Mouse (Mus musculus) forelimb bud, embryonic 11.5 days (tissue): Measurements from ENCODE around the gene Wnt5a.

Source experiments
- DNase-seq: peaks from one replicate; pipeline ENCODE4 v3.0.0-alpha.2; 2012; ENCODE audit warnings: low read depth, low spot score

The Wnt5a gene

GRCm38 (mm10) chr14:28509441-28510340 is 5.1 kb downstream of the Wnt5a start:
- DNase-seq = peak; percentile 79

GRCm38 (mm10) chr14:28510341-28511028 is 5.9 kb downstream of the Wnt5a start:
- DNase-seq = peak; percentile 56

- DNase-seq = peak; percentile 61
These were observed 6.6 kb downstream of the Wnt5a start for GRCm38 (mm10) chr14:28511029-28511651.

GRCm38 (mm10) chr14:28512805-28513590 is 8.4 kb downstream of the Wnt5a start:
- DNase-seq = no peak

GRCm38 (mm10) chr14:28514171-28514570 is 9.6 kb downstream of the Wnt5a start:
- no peak for DNase-seq

- DNase-seq = no peak
These were observed 10.8 kb downstream of the Wnt5a start for GRCm38 (mm10) chr14:28515331-28515730.

GRCm38 (mm10) chr14:28517631-28518560 is 13.3 kb downstream of the Wnt5a start:
- no peak for DNase-seq

GRCm38 (mm10) chr14:28521106-28521505 is 16.6 kb downstream of the Wnt5a start:
- DNase-seq = no peak

GRCm38 (mm10) chr14:28522611-28523010 is 18.1 kb downstream of the Wnt5a start:
- no peak for DNase-seq

- no peak for DNase-seq
These were observed 21.0 kb downstream of the Wnt5a start for GRCm38 (mm10) chr14:28525566-28525965.

GRCm38 (mm10) chr14:28528151-28528685 is 23.7 kb downstream of the Wnt5a start:
- DNase-seq = no peak

- no peak for DNase-seq
These were observed 27.0 kb downstream of the Wnt5a start for GRCm38 (mm10) chr14:28531531-28531930.

GRCm38 (mm10) chr14:28532943-28533342 is 28.4 kb downstream of the Wnt5a start:
- DNase-seq = no peak

- no peak for DNase-seq
These were observed 29.3 kb downstream of the Wnt5a start for GRCm38 (mm10) chr14:28533876-28534275.

GRCm38 (mm10) chr14:28535814-28536213 is 31.3 kb downstream of the Wnt5a start:
- DNase-seq = no peak

GRCm38 (mm10) chr14:28539577-28539976 is 35.0 kb downstream of the Wnt5a start:
- DNase-seq = no peak

- DNase-seq = peak; percentile 71
These were observed 37.7 kb downstream of the Wnt5a start for GRCm38 (mm10) chr14:28542117-28542741.

GRCm38 (mm10) chr14:28561861-28562260 is 57.3 kb downstream of the Wnt5a start:
- DNase-seq = no peak
